Mouse (Mus musculus) midbrain, embryonic 13.5 days (tissue): Measurements from ENCODE around the gene Sema7a. TPM values are rescaled to one million over a fixed set of nuclear protein-coding genes. Genes with fewer than 3 reads are reported as not detected.

ENCODE experiments used
- ATAC-seq: fragments of 200-750 bp; cut with Nextera tagmentation; 2 replicates; pipeline ENCODE4 v1.8.0; 2017; ENCODE audit warnings: mild to moderate bottlenecking, moderate TSS enrichment, moderate library complexity
- H3K27ac ChIP-seq: fragments of 300-500 bp; sonication (generic); 2 replicates; pipeline ENCODE4 v1.5.1; 2015; ENCODE audit warnings: inconsistent platforms, mild to moderate bottlenecking, moderate library complexity
- H3K27me3 ChIP-seq: fragments of 300-500 bp; sonication (generic); 2 replicates; pipeline ENCODE4 v1.6.1; 2015; ENCODE audit warnings: mild to moderate bottlenecking, inconsistent platforms
- H3K36me3 ChIP-seq: fragments of 300-500 bp; sonication (generic); 2 replicates; pipeline ENCODE4 v1.6.1; 2015; ENCODE audit warnings: mild to moderate bottlenecking, inconsistent platforms
- H3K4me1 ChIP-seq: fragments of 300-500 bp; sonication (generic); replicated peaks from 2 replicates; pipeline ENCODE4 v1.6.1; 2015; ENCODE audit warnings: inconsistent platforms
- H3K4me2 ChIP-seq: fragments of 300-500 bp; sonication (generic); replicated peaks from 2 replicates; pipeline ENCODE4 v1.6.1; 2015; ENCODE audit warnings: moderate library complexity, mild to moderate bottlenecking, inconsistent platforms
- H3K4me3 ChIP-seq: fragments of 300-500 bp; sonication (generic); replicated peaks from 2 replicates; pipeline ENCODE4 v1.5.1; 2015; ENCODE audit warnings: mild to moderate bottlenecking, inconsistent platforms
- H3K9ac ChIP-seq: fragments of 300-500 bp; sonication (generic); replicated peaks from 2 replicates; pipeline ENCODE4 v1.6.1; 2015; ENCODE audit warnings: mild to moderate bottlenecking, inconsistent platforms
- H3K9me3 ChIP-seq: fragments of 300-500 bp; sonication (generic); 2 replicates; pipeline ENCODE4 v1.6.1; 2016; ENCODE audit warnings: mild to moderate bottlenecking, inconsistent platforms
- WGBS: fragments of 180-500 bp; shearing (Covaris S2); methylation state at CpG from one replicate; pipeline ENCODE4 v1.1.7; 2015; 5-methylcytosine and 5-hydroxymethylcytosine counted together
- polyA plus RNA-seq: library from polyadenylated mRNA; unstranded; fragments of >200 nt; fragmentation: Nextera tagmentation; extraction: Ambion mirVana; gene quantifications from 2 replicates; pipeline ENCODE4 v1.2.1, GENCODE M21; 2015

Gene Sema7a
- 1.9 and 2.7 TPM in 2 replicates for polyA plus RNA-seq

DNA sequence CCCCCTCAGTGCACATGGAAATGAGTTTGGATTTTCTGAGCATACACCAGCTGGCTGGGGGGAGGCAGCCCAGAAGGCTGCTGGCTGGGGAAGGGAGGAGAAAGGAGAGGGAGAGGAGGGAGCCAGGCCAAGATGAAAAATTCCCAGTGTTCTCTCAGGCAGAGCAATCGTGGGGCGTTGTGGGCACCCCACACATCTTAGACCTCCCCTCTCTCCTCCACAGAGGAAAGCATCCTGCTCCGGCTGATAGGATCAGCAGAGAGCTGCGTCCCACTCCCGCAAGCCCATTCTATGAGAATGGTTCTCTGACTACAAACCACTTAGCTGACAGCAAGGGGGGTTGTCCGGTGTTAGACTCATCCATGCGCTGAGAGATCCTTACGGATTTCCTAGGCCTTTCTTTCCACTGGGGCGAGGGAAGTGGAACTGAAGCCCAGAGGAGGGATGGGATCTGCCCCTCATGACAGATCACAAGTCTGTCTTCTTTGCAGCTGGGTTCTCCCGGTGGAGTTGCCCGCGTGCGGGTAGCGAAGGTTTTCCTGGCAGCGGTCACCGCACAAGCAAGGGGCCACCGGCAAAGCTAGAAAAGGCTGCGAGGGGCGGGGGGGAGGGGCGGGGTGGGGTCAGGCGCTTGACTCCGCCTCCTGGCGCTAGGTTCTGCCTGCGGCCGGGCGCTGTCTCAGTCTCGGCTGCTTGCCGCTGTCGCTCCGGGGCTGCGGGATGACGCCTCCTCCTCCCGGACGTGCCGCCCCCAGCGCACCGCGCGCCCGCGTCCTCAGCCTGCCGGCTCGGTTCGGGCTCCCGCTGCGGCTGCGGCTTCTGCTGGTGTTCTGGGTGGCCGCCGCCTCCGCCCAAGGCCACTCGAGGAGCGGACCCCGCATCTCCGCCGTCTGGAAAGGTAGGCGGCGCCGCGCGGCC, at the start of gene Sema7a:
Sema7a (plus strand) TSS at position 682 of the 918 bp plus-strand sequence.
- Histone ChIP-seq H3K4me2 (peak within 1 kb of the TSS; percentile 92), H3K27ac (peak within 1 kb of the TSS; percentile 92), H3K4me3 (peak within 1 kb of the TSS; percentile 87), H3K4me1 (peaks cover 41% of the 10 kb centered on the region), H3K9ac (peak within 1 kb of the TSS; percentile 85), H3K36me3 (no peaks in the 10 kb centered on the region), H3K27me3 (peaks cover 44% of the 10 kb centered on the region), H3K9me3 (no peaks in the 10 kb centered on the region)
- WGBS: under 1% methylated on average over 42 of the region's 60 CpGs
- ATAC-seq: peak; percentile 82

DNA sequence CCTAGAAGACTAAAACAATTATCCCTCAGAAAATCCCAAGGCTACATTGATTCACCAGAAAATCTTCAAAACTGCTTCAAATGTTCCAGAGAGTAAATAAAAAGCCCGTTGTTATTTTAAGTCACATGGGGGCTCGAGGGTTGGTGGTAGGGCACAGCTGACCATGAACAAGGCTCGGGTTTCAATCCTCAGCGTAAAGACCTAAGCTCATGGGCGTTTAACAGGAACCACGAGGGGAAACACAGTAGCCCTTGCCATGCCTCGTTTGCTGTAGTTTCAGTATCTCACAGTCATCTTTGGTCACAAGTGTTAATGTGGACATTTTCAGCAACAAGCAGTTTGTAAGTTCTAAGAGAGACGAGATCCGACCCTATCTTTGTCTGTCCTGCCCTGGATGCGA, 39.4 kb upstream of the Sema7a start:
- Histone ChIP-seq H3K4me3 (no peak overlapping the region), H3K4me1 (peaks cover 16% of the 10 kb centered on the region), H3K27me3 (no peaks in the 10 kb centered on the region), H3K9me3 (no peaks in the 10 kb centered on the region), H3K4me2 (no peak overlapping the region), H3K27ac (no peak overlapping the region), H3K36me3 (no peaks in the 10 kb centered on the region), H3K9ac (no peak overlapping the region)
- no peak for ATAC-seq
- 55% methylated on average over 10 of the region's 10 CpGs for WGBS

DNA sequence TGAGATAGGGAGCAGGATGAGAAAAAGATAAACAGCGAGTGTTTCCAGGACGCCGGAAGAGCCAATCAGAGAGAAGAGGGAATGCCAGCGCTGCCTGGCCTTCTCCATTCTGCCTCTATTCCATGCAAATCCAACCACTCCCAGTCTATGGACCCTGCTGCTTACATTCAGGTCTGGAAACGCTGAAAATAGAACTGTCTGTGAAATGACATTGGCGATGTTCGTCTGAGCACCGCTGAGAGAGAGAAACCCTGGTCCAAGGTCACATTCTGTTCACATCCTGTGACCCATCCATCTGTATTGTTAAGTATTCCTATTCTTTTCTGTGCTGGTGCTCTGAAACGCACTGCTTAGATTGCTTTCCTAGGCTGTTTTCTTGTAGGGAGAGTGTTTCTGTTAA, 38.7 kb upstream of the Sema7a start:
- 25% methylated on average over 9 of the region's 9 CpGs for WGBS
- no peaks in the 10 kb centered on the region for H3K36me3 ChIP-seq
- H3K9me3 ChIP-seq: no peaks in the 10 kb centered on the region
- no peaks in the 10 kb centered on the region for H3K27me3 ChIP-seq
- peak overlapping the region; percentile 77 for H3K27ac ChIP-seq
- peak overlapping the region; percentile 28 for H3K4me2 ChIP-seq
- H3K4me1 ChIP-seq: peaks cover 16% of the 10 kb centered on the region
- peak; percentile 58; the same call in 1 of the 2 replicates for ATAC-seq
- H3K4me3 ChIP-seq: no peak overlapping the region
- peak overlapping the region; percentile 39 for H3K9ac ChIP-seq

DNA sequence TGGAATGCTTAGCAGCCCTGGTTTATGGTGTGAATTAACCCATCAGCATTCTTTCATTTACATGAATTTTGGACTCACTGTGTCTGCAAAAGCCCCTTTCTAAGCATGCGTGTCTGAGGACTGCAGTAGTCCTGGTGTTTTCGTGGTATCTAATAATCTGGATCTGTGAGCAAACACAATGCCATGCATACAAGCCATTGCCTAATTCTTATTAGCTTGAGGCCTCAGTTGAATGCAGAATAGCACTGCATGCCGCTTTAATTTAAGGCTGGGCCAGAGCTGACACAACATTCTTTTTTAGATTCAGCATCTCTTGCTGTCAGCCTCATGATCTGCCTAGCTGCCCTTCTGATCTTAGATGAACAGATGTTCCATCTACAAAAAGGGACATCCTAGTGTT, 38.3 kb upstream of the Sema7a start:
- Histone ChIP-seq H3K4me1 (peaks cover 16% of the 10 kb centered on the region), H3K4me2 (peak overlapping the region; percentile 28), H3K27ac (peak overlapping the region; percentile 77), H3K9me3 (no peaks in the 10 kb centered on the region), H3K36me3 (no peaks in the 10 kb centered on the region), H3K27me3 (no peaks in the 10 kb centered on the region), H3K9ac (peak overlapping the region; percentile 39; the same call in 1 of the 2 replicates), H3K4me3 (no peak overlapping the region)
- 27% methylated on average over 3 of the region's 3 CpGs for WGBS
- no peak for ATAC-seq

DNA sequence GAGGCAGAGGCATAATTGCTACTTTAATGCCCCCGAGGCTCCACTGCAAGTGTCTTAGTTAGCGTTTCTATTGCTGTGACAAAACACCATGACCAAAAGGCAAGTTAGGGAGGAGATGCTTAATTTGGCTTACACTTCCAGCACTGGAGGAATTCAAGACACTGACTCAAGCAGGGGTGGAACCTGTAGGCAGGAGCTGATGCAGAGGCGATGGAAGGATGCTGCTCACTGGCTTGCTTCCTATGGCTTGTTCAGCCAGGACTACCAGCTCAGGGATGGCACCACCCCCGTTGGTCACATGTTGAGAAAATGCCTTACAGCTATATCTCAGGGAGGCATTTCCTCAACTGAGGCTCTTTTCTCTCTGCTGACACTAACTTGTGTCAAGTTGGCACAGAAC, 37.8 kb upstream of the Sema7a start:
- ATAC-seq: no peak
- H3K27me3 ChIP-seq: no peaks in the 10 kb centered on the region
- peak overlapping the region; percentile 44; the same call in 1 of the 2 replicates for H3K27ac ChIP-seq
- no peak overlapping the region for H3K9ac ChIP-seq
- no peak overlapping the region for H3K4me2 ChIP-seq
- WGBS: 58% methylated on average over 4 of the region's 4 CpGs
- no peaks in the 10 kb centered on the region for H3K9me3 ChIP-seq
- H3K36me3 ChIP-seq: no peaks in the 10 kb centered on the region
- no peak overlapping the region for H3K4me3 ChIP-seq
- peaks cover 16% of the 10 kb centered on the region for H3K4me1 ChIP-seq

DNA sequence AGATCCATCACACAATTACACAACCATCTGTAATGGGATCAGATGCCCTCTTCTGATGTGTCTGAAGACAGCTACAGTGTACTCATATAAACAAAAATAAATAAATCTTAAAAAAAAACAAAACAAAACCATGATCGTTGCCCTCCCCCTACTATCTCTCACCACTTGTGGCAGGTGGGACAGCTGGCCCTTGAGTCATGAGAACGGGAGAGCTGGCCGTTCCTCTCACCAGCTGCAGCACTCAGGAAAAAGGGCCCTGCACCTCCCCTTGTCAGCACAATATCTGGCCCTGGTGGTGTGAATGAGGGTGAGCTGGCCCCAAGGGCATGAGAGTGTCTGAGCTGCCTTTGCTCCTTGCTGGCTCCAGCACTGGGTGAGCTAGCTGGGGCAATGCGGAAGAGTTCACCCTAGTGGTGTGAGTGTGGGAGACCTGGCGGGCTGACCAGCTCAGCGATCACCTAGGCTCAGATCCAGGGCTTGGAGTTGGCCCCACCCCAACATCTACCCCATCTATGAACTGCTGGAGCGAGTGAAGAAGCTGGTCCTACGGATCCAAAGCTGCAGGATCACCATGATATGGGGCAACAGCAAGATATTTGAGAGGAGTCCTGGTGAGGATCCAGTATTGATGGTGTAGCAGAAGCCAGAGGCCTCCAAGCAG, 36.2 kb upstream of the Sema7a start:
- Histone ChIP-seq H3K9me3 (no peaks in the 10 kb centered on the region), H3K4me1 (peaks cover 16% of the 10 kb centered on the region), H3K27me3 (no peaks in the 10 kb centered on the region), H3K36me3 (no peaks in the 10 kb centered on the region), H3K27ac (no peak overlapping the region), H3K4me2 (no peak overlapping the region), H3K9ac (no peak overlapping the region), H3K4me3 (no peak overlapping the region)
- ATAC-seq: no peak
- WGBS: 83% methylated on average over 8 of the region's 8 CpGs

DNA sequence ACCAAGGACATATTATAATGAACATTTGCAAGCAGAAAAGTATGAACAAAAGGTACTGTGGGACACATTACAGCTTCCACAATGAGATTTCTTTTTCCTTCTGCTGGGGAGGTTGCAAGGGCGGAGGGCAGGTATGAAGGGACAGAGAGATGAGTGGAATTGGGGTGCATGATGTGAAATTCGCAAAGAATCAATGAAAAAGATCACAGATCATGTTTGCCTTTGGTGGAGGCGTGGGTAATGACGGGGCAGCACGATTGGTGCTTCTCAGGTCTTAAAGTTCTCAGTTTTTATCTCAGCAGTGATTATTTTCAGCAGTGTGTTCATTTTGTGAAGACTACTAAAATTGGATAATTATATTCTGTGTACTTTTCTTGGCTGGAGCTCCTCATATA, 35.7 kb upstream of the Sema7a start:
- H3K4me1 ChIP-seq: peaks cover 16% of the 10 kb centered on the region
- H3K9me3 ChIP-seq: no peaks in the 10 kb centered on the region
- WGBS: 87% methylated on average over 5 of the region's 5 CpGs
- no peak overlapping the region for H3K27ac ChIP-seq
- H3K4me2 ChIP-seq: no peak overlapping the region
- H3K27me3 ChIP-seq: no peaks in the 10 kb centered on the region
- no peak for ATAC-seq
- no peaks in the 10 kb centered on the region for H3K36me3 ChIP-seq
- no peak overlapping the region for H3K4me3 ChIP-seq
- H3K9ac ChIP-seq: no peak overlapping the region

DNA sequence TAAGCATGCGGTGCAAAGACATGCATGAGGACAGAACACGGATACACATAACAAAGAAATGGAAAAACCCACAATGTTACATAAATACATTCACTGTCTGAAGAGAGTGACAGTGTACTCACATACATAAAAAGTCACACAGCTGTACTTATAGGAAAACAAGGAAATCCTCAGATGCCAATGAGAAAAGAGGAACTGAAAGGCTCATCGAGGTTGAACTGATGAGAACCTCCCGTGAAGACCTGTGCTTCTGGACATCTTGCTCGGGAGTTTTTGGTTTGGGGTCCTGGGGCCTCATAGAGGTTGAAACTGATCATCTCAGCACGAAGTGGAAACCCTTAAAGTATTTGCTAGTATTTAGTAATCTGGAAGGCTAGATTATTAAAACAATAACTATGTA, 32.7 kb upstream of the Sema7a start:
- 85% methylated on average over 6 of the region's 6 CpGs for WGBS
- no peak overlapping the region for H3K4me3 ChIP-seq
- H3K27me3 ChIP-seq: no peaks in the 10 kb centered on the region
- no peak overlapping the region for H3K27ac ChIP-seq
- H3K36me3 ChIP-seq: no peaks in the 10 kb centered on the region
- H3K9ac ChIP-seq: no peak overlapping the region
- peaks cover 18% of the 10 kb centered on the region for H3K4me1 ChIP-seq
- no peak for ATAC-seq
- H3K4me2 ChIP-seq: no peak overlapping the region
- H3K9me3 ChIP-seq: no peaks in the 10 kb centered on the region

DNA sequence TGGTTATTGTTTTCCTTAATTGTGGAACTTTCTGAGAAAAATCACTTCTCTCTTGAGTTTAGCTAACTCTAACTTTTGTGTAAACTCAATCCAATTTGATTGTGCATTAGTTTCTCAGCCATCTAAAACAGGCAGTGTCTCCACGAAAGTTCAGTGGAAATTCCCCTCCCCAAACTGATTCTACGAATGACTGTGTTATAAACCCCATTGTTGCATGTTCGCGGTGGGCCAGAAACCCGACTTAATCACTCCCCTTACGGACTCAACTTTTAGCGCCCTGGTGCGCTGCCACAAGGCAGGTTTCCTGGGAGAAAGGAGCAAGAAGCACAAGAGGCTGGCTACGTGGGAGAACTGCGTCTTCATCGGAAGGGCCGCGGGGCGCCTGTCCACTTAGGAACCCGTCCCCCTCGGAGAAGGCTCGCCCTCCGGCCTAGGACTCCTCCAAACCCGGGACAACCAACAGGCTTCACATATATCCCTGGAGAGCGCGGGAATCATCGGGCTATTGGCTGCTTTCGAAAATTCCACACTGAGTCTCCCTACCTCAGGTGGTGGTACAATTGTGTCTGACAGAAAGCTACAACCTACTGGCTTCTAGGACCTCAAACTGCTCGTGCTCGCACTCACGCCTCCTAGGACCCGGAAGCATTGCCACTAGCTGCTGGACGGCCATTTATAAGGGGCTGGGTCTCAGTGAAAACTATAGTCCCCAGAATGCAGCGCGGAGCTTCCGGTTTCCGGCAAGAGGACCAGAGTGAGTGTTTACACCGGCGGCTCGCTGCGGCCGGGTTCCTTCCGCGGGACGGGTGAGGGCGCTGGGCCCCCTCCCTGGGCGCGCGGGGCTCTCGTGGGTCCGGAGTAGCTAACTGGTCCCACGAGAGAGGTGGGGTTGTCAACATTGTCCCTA, 29.4 kb upstream of the Sema7a start, which contains the start of gene Ubl7:
Ubl7 (plus strand) TSS at position 726 of the 907 bp plus-strand sequence.
- ATAC-seq: peak; percentile 96
- WGBS: under 1% methylated on average over 47 of the region's 47 CpGs
- H3K4me3 ChIP-seq: peak within 1 kb of the TSS; percentile 78
- peaks cover 12% of the 10 kb centered on the region for H3K36me3 ChIP-seq
- peak within 1 kb of the TSS; percentile 77 for H3K27ac ChIP-seq
- peak within 1 kb of the TSS; percentile 76 for H3K9ac ChIP-seq
- peaks cover 21% of the 10 kb centered on the region for H3K4me1 ChIP-seq
- H3K9me3 ChIP-seq: no peaks in the 10 kb centered on the region
- peak within 1 kb of the TSS; percentile 80 for H3K4me2 ChIP-seq
- no peaks in the 10 kb centered on the region for H3K27me3 ChIP-seq

DNA sequence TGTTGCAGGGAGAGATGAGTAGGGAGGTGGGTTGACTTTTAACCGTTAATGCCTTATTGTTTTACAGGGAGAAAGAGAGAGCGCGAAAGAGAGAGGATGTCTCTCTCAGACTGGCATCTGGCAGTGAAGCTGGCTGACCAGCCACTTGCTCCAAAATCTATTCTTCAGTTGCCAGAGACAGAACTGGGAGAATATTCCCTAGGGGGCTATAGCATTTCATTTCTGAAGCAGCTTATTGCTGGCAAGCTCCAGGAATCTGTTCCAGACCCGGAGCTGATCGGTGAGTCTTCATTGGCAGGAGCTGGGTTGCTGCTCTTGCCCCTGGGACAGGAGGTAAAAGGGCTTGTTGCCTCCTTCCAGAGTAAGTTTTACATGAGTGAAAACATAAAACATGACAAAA, 27.3 kb upstream of the Sema7a start:
- H3K36me3 ChIP-seq: peaks cover 24% of the 10 kb centered on the region
- H3K27me3 ChIP-seq: no peaks in the 10 kb centered on the region
- no peak overlapping the region for H3K4me2 ChIP-seq
- H3K9me3 ChIP-seq: no peaks in the 10 kb centered on the region
- H3K27ac ChIP-seq: no peak overlapping the region
- no peak overlapping the region for H3K9ac ChIP-seq
- H3K4me3 ChIP-seq: no peak overlapping the region
- ATAC-seq: no peak
- H3K4me1 ChIP-seq: peaks cover 21% of the 10 kb centered on the region
- 94% methylated on average over 5 of the region's 5 CpGs for WGBS

DNA sequence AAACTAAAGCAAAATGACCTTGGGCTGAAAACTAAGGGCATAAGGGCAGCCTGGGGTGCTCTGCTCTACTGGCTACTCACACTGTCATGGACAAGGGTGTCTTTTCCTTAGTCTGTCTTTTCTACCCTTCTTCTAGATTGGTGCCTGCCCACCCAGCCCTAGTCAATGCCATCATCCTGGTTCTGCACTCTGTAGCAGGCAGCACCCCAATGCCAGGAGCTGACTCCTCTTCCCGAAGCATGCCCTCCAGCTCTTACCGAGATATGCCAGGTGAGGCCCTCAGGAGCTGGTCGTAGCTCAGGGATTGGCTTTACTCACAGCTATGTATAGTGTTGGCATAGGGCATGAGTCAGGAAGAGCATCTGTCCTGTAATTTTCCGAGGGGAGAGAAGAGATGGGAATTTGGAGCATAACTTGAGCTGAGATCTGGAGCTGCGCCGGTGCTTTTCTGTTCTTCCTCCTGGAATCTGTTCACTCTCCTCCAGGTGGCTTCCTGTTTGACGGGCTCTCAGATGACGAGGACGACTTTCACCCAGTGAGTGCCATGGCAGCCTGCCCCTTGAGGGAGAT, 18.3 kb upstream of the Sema7a start:
- no peak for ATAC-seq
- no peak overlapping the region for H3K9ac ChIP-seq
- no peak overlapping the region for H3K27ac ChIP-seq
- H3K4me3 ChIP-seq: no peak overlapping the region
- H3K27me3 ChIP-seq: no peaks in the 10 kb centered on the region
- peaks cover 83% of the 10 kb centered on the region for H3K36me3 ChIP-seq
- no peaks in the 10 kb centered on the region for H3K9me3 ChIP-seq
- H3K4me1 ChIP-seq: no peaks in the 10 kb centered on the region
- H3K4me2 ChIP-seq: no peak overlapping the region
- WGBS: 94% methylated on average over 9 of the region's 9 CpGs
